Mouse (Mus musculus): Measurements from ENCODE around the gene Psmb11.

DNA sequence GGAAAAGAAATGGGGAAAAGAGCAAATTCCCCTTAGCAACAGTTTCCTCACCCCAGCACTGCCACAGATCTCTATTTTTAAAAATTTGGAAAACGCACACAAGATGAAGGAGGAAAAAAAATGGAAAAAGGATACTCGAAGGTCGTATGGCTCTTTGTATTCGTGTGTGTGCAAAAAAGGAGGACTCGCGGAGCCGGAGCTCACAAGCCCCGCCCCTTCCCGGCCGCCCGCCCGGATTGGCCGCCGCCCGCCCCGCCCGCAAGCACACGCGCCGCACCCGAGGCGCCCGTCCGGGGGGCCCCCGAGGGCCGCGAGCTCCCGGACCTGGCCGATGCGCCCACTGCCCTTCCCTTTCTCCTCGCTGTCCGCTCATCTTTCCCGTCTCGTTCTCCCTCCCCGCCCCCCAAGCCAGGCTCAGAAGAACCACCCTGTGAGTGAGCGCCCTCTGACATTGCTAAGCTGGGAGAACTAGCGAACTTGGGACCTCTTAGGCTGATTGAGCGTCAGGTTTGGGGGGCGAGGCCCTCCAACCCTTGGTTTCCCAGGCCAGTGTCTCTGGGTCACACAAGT lies 15.4 kb upstream of the Psmb11 start, which contains the start of gene 4931414P19Rik:
- TF ChIP-seq CTCF (conservative IDR thresholded peaks at IDR 0.05; ENCODE audit: low read length) (no peak), NANOG (IDR thresholded peaks at IDR 0.05; ENCODE audit: borderline replicate concordance, low read length) (no peak), POU5F1 (IDR thresholded peaks at IDR 0.05; ENCODE audit: borderline replicate concordance, low read length) (no peak)

Data from E14TG2a.4 (cell line).